In genomic region chr4:132507210-132507609, GRCm38 (mm10) we compare ENCODE assay signal across 13 mouse cellular contexts. TPM values are rescaled to one million over a fixed set of nuclear protein-coding genes. Genes with fewer than 3 reads are reported as not detected.
A peak's percentile ranks its signal among the peaks of the same experiment; 100 is the strongest.
DNase-seq lines count a peak whose midpoint lies in the region; ATAC-seq and TF ChIP-seq lines count a peak whose summit lies in the region.
"Had no signal": no experiment of that assay in that cellular context is flagged by ENCODE, and none has a peak within 500 bp of the region (broad histone marks: within the 10 kb centered on the region; RNA-seq: fewer than 3 reads in every experiment).

No protein-coding gene starts in this region.

- 28% methylated on average over 2 of the region's 2 CpGs for WGBS in forebrain, embryonic 13.5 days
- WGBS in forebrain, embryonic 11.5 days: 36% methylated on average over 2 of the region's 2 CpGs
- 45% methylated on average over 2 of the region's 2 CpGs for WGBS in kidney, embryonic 16.5 days
- 60% methylated on average over 2 of the region's 2 CpGs for WGBS in liver, postnatal 0 days (ENCODE audit: insufficient replicate concordance)
- WGBS in stomach, embryonic 15.5 days: 52% methylated on average over 2 of the region's 2 CpGs

- peaks cover 9% of the 10 kb centered on the region for H3K4me1 ChIP-seq in forebrain, embryonic 13.5 days
- no peaks in the 10 kb centered on the region; the same call in 1 of the 2 replicates for H3K4me1 ChIP-seq in forebrain, embryonic 11.5 days (replicated peaks; ENCODE audit: control insufficient read depth, insufficient read depth, low read length)
- peaks cover 37% of the 10 kb centered on the region for H3K4me1 ChIP-seq in kidney, embryonic 16.5 days (ENCODE audit: insufficient read depth, low read length)
- H3K4me1 ChIP-seq in liver, postnatal 0 days (ENCODE audit: insufficient read depth): peaks cover 42% of the 10 kb centered on the region
- H3K4me1 ChIP-seq in stomach, embryonic 15.5 days: peaks cover 8% of the 10 kb centered on the region; the same call in 1 of the 2 replicates

- H3K27ac ChIP-seq in forebrain, embryonic 13.5 days: no peak overlapping the region
- no peak overlapping the region for H3K27ac ChIP-seq in forebrain, embryonic 11.5 days (ENCODE audit: low read depth, low read length)
- peak overlapping the region; percentile 48 for H3K27ac ChIP-seq in kidney, embryonic 16.5 days (ENCODE audit: low read length)
- 0 out of 2 replicates have a peak overlapping the region, but pooled peaks have one; percentile 26 for H3K27ac ChIP-seq in liver, postnatal 0 days (ENCODE audit: low read depth)
- H3K27ac ChIP-seq in stomach, embryonic 15.5 days: no peak overlapping the region
- H3K27ac ChIP-seq: forebrain, embryonic 10.5 days; hindbrain, embryonic 15.5 days; neural tube, embryonic 15.5 days had no signal

- no peak overlapping the region for H3K4me3 ChIP-seq in forebrain, embryonic 13.5 days
- H3K4me3 ChIP-seq in forebrain, embryonic 11.5 days (ENCODE audit: low read depth, low read length): no peak overlapping the region
- H3K4me3 ChIP-seq in kidney, embryonic 16.5 days (ENCODE audit: low read length): no peak overlapping the region
- H3K4me3 ChIP-seq in liver, postnatal 0 days (ENCODE audit: low read depth, low read length): no peak overlapping the region
- no peak overlapping the region for H3K4me3 ChIP-seq in stomach, embryonic 15.5 days (replicated peaks)
- H3K4me3 ChIP-seq: forebrain, embryonic 10.5 days; hindbrain, embryonic 15.5 days; neural tube, embryonic 15.5 days had no signal

- no peak overlapping the region for H3K4me2 ChIP-seq in forebrain, embryonic 13.5 days
- no peak overlapping the region for H3K4me2 ChIP-seq in forebrain, embryonic 11.5 days (ENCODE audit: low read depth, low read length, severe bottlenecking)
- 0 out of 2 replicates have a peak overlapping the region, but pooled peaks have one; percentile 13 for H3K4me2 ChIP-seq in kidney, embryonic 16.5 days (replicated peaks; ENCODE audit: low read depth, low read length)
- peak overlapping the region; percentile 96 for H3K4me2 ChIP-seq in liver, postnatal 0 days (ENCODE audit: low read depth, low read length)
- H3K4me2 ChIP-seq in stomach, embryonic 15.5 days: peak overlapping the region; percentile 21; the same call in 1 of the 2 replicates
- H3K4me2 ChIP-seq: hindbrain, embryonic 15.5 days; neural tube, embryonic 15.5 days had no signal

- H3K27me3 ChIP-seq in forebrain, embryonic 13.5 days: no peaks in the 10 kb centered on the region; the same call in 1 of the 2 replicates
- no peaks in the 10 kb centered on the region for H3K27me3 ChIP-seq in forebrain, embryonic 11.5 days (ENCODE audit: control insufficient read depth, insufficient read depth, low read length)
- no peaks in the 10 kb centered on the region for H3K27me3 ChIP-seq in kidney, embryonic 16.5 days (ENCODE audit: insufficient read depth, low read length)
- H3K27me3 ChIP-seq in liver, postnatal 0 days (ENCODE audit: insufficient read depth, low read length): no peaks in the 10 kb centered on the region
- no peaks in the 10 kb centered on the region for H3K27me3 ChIP-seq in stomach, embryonic 15.5 days (replicated peaks)
- H3K27me3 ChIP-seq: hindbrain, embryonic 15.5 days had no signal

- H3K9ac ChIP-seq in forebrain, embryonic 13.5 days: peak overlapping the region; percentile 26
- no peak overlapping the region for H3K9ac ChIP-seq in forebrain, embryonic 11.5 days (ENCODE audit: low read length)
- peak overlapping the region; percentile 30 for H3K9ac ChIP-seq in kidney, embryonic 16.5 days (replicated peaks; ENCODE audit: low read length)
- peak overlapping the region; percentile 39; the same call in 1 of the 2 replicates for H3K9ac ChIP-seq in liver, postnatal 0 days (replicated peaks)
- H3K9ac ChIP-seq in stomach, embryonic 15.5 days: no peak overlapping the region
- H3K9ac ChIP-seq: hindbrain, embryonic 15.5 days; neural tube, embryonic 15.5 days had no signal

- no peak for DNase-seq in forebrain, embryonic 11.5 days (ENCODE audit: low spot score)
- no peak for DNase-seq in kidney, adult 18-20 months
- DNase-seq in liver, postnatal 0 days: no peak
- DNase-seq in adrenal gland, adult 2 months: no peak
- no peak for DNase-seq in adrenal gland, adult 8-10 months
- DNase-seq: left cerebral cortex, postnatal 4 days; midbrain, embryonic 14.5 days had no signal

- no peak for ATAC-seq in forebrain, embryonic 13.5 days
- no peak for ATAC-seq in forebrain, embryonic 11.5 days (replicated peaks; ENCODE audit: low FRiP score)
- no peak for ATAC-seq in kidney, embryonic 16.5 days (ENCODE audit: low FRiP score, low TSS enrichment)
- no peak for ATAC-seq in liver, postnatal 0 days
- ATAC-seq in stomach, embryonic 15.5 days (ENCODE audit: insufficient read depth, low FRiP score, low read depth): no peak

- TF ChIP-seq EP300 in liver, postnatal 0 days (IDR thresholded peaks at IDR 0.05; ENCODE audit: low read depth): no peak

- no peaks in the 10 kb centered on the region for H3K36me3 ChIP-seq in forebrain, embryonic 13.5 days (ENCODE audit: poor library complexity, severe bottlenecking)
- H3K36me3 ChIP-seq in forebrain, embryonic 11.5 days (ENCODE audit: control insufficient read depth, insufficient read depth, low read length): no peaks in the 10 kb centered on the region
- H3K36me3 ChIP-seq in kidney, embryonic 16.5 days (ENCODE audit: insufficient read depth, low read length): no peaks in the 10 kb centered on the region
- H3K36me3 ChIP-seq in liver, postnatal 0 days (replicated peaks; ENCODE audit: insufficient read depth, low read length): no peaks in the 10 kb centered on the region
- H3K36me3 ChIP-seq in stomach, embryonic 15.5 days: no peaks in the 10 kb centered on the region
- H3K36me3 ChIP-seq: forebrain, embryonic 10.5 days; hindbrain, embryonic 15.5 days; neural tube, embryonic 15.5 days had no signal

- TF ChIP-seq CTCF in liver, postnatal 0 days (IDR thresholded peaks at IDR 0.05; ENCODE audit: low read depth): no peak

- H3K9me3 ChIP-seq in forebrain, embryonic 13.5 days (replicated peaks): no peaks in the 10 kb centered on the region
- no peaks in the 10 kb centered on the region for H3K9me3 ChIP-seq in forebrain, embryonic 11.5 days (ENCODE audit: control insufficient read depth, low read length)
- H3K9me3 ChIP-seq in kidney, embryonic 16.5 days (ENCODE audit: low read length): no peaks in the 10 kb centered on the region
- no peaks in the 10 kb centered on the region for H3K9me3 ChIP-seq in liver, postnatal 0 days (ENCODE audit: low read length)
- H3K9me3 ChIP-seq in stomach, embryonic 15.5 days: no peaks in the 10 kb centered on the region
- H3K9me3 ChIP-seq: forebrain, embryonic 10.5 days; hindbrain, embryonic 15.5 days; neural tube, embryonic 15.5 days had no signal

RNA-seq across cellular contexts. Expression of gene Sesn2, which starts 3.1 kb away (rescaled TPM):
- polyA plus RNA-seq in forebrain, embryonic 13.5 days (2015; fragmentation: Nextera tagmentation; extraction: Ambion mirVana): 6.3 and 7.0 TPM in 2 replicates
- 9.4 and 9.5 TPM in 2 replicates for polyA plus RNA-seq in forebrain, embryonic 11.5 days (2014; fragmentation: Nextera tagmentation; extraction: Ambion mirVana)
- 20.4 and 21.2 TPM in 2 replicates for polyA plus RNA-seq in kidney, embryonic 16.5 days (2015; fragmentation: Nextera tagmentation; extraction: Ambion mirVana)
- 7.3 and 8.7 TPM in 2 replicates for polyA plus RNA-seq in liver, postnatal 0 days (2015; fragmentation: Nextera tagmentation; extraction: Ambion mirVana)
- polyA plus RNA-seq in stomach, embryonic 15.5 days (2015; fragmentation: Nextera tagmentation; extraction: Ambion mirVana): 14.2 TPM in 2 replicates
- 10 to 100 TPM; 15.6 to 32.1 TPM for total RNA-seq in adrenal gland, adult 2 months (2021)
- polyA plus RNA-seq in adrenal gland, adult 2 months (2012; rRNA removed): 16.3 and 20.1 TPM in 2 replicates
- total RNA-seq in adrenal gland, adult 8-10 months (2022): 10 to 100 TPM; 13.4 to 16.2 (median 14.4) TPM

RNA-seq across cellular contexts. Expression of gene Atpif1, which starts 26.2 kb away (rescaled TPM):
- polyA plus RNA-seq in forebrain, embryonic 13.5 days (2015; fragmentation: Nextera tagmentation; extraction: Ambion mirVana): 1,115 and 1,299 TPM in 2 replicates
- polyA plus RNA-seq in forebrain, embryonic 11.5 days (2014; fragmentation: Nextera tagmentation; extraction: Ambion mirVana): 905 and 906 TPM in 2 replicates
- 1,057 and 1,144 TPM in 2 replicates for polyA plus RNA-seq in kidney, embryonic 16.5 days (2015; fragmentation: Nextera tagmentation; extraction: Ambion mirVana)
- 935 and 945 TPM in 2 replicates for polyA plus RNA-seq in liver, postnatal 0 days (2015; fragmentation: Nextera tagmentation; extraction: Ambion mirVana)
- 1,135 and 1,340 TPM in 2 replicates for polyA plus RNA-seq in stomach, embryonic 15.5 days (2015; fragmentation: Nextera tagmentation; extraction: Ambion mirVana)
- total RNA-seq in adrenal gland, adult 2 months (2021): 100 to 1,000 TPM; 369 to 456 TPM
- polyA plus RNA-seq in adrenal gland, adult 2 months (2012; rRNA removed): 31.5 and 38.6 TPM in 2 replicates
- 100 to 1,000 TPM; 275 to 400 (median 333) TPM for total RNA-seq in adrenal gland, adult 8-10 months (2022)

RNA-seq across cellular contexts. Expression of gene Dnajc8, which starts 28.1 kb away (rescaled TPM):
- 162 and 175 TPM in 2 replicates for polyA plus RNA-seq in forebrain, embryonic 13.5 days (2015; fragmentation: Nextera tagmentation; extraction: Ambion mirVana)
- 208 and 217 TPM in 2 replicates for polyA plus RNA-seq in forebrain, embryonic 11.5 days (2014; fragmentation: Nextera tagmentation; extraction: Ambion mirVana)
- 159 and 164 TPM in 2 replicates for polyA plus RNA-seq in kidney, embryonic 16.5 days (2015; fragmentation: Nextera tagmentation; extraction: Ambion mirVana)
- 70.7 and 71.5 TPM in 2 replicates for polyA plus RNA-seq in liver, postnatal 0 days (2015; fragmentation: Nextera tagmentation; extraction: Ambion mirVana)
- polyA plus RNA-seq in stomach, embryonic 15.5 days (2015; fragmentation: Nextera tagmentation; extraction: Ambion mirVana): 140 and 147 TPM in 2 replicates
- total RNA-seq in adrenal gland, adult 2 months (2021): 100 to 1,000 TPM in 1 of 2 experiments, 10 to 100 TPM in 1; 93.2 to 112 TPM
- polyA plus RNA-seq in adrenal gland, adult 2 months (2012; rRNA removed): 8.5 and 11.2 TPM in 2 replicates
- total RNA-seq in adrenal gland, adult 8-10 months (2022): 100 to 1,000 TPM in 2 of 4 experiments, 10 to 100 TPM in 2; 92.6 to 121 (median 106) TPM

RNA-seq across cellular contexts. Expression of gene Med18, which starts 43.5 kb away (rescaled TPM):
- 26.1 and 28.1 TPM in 2 replicates for polyA plus RNA-seq in forebrain, embryonic 13.5 days (2015; fragmentation: Nextera tagmentation; extraction: Ambion mirVana)
- 27.2 and 31.8 TPM in 2 replicates for polyA plus RNA-seq in forebrain, embryonic 11.5 days (2014; fragmentation: Nextera tagmentation; extraction: Ambion mirVana)
- polyA plus RNA-seq in kidney, embryonic 16.5 days (2015; fragmentation: Nextera tagmentation; extraction: Ambion mirVana): 21.0 and 22.2 TPM in 2 replicates
- polyA plus RNA-seq in liver, postnatal 0 days (2015; fragmentation: Nextera tagmentation; extraction: Ambion mirVana): 8.0 and 10.1 TPM in 2 replicates
- polyA plus RNA-seq in stomach, embryonic 15.5 days (2015; fragmentation: Nextera tagmentation; extraction: Ambion mirVana): 22.0 and 23.4 TPM in 2 replicates
- 1 to 10 TPM; 7.1 to 7.9 TPM for total RNA-seq in adrenal gland, adult 2 months (2021)
- polyA plus RNA-seq in adrenal gland, adult 2 months (2012; rRNA removed): 1.5 and 2.2 TPM in 2 replicates
- total RNA-seq in adrenal gland, adult 8-10 months (2022): 10 to 100 TPM in 1 of 4 experiments, 1 to 10 TPM in 3; 7.7 to 11.0 (median 9.6) TPM

RNA-seq across cellular contexts. Expression of gene Ptafr, which starts 56.7 kb away (rescaled TPM):
- 0.13 and 0.35 TPM in 2 replicates for polyA plus RNA-seq in forebrain, embryonic 13.5 days (2015; fragmentation: Nextera tagmentation; extraction: Ambion mirVana)
- 0.25 and 0.40 TPM in 2 replicates for polyA plus RNA-seq in forebrain, embryonic 11.5 days (2014; fragmentation: Nextera tagmentation; extraction: Ambion mirVana)
- polyA plus RNA-seq in kidney, embryonic 16.5 days (2015; fragmentation: Nextera tagmentation; extraction: Ambion mirVana): 0.29 and 0.54 TPM in 2 replicates
- 1.0 and 1.3 TPM in 2 replicates for polyA plus RNA-seq in liver, postnatal 0 days (2015; fragmentation: Nextera tagmentation; extraction: Ambion mirVana)
- polyA plus RNA-seq in stomach, embryonic 15.5 days (2015; fragmentation: Nextera tagmentation; extraction: Ambion mirVana): 1.5 and 1.7 TPM in 2 replicates
- total RNA-seq in adrenal gland, adult 2 months (2021): 1 to 10 TPM in 1 of 2 experiments, under 1 TPM in 1; 0.98 to 3.2 TPM
- 1.6 and 2.2 TPM in 2 replicates for polyA plus RNA-seq in adrenal gland, adult 2 months (2012; rRNA removed)
- total RNA-seq in adrenal gland, adult 8-10 months (2022): 1 to 10 TPM; 1.6 to 6.1 (median 3.8) TPM

Comparison
In these comparisons a context has a peak if more than half of its experiments do, and no peak if none do; other contexts are left out.
1. H3K9ac ChIP-seq: peak in forebrain, embryonic 13.5 days (single experiment), kidney, embryonic 16.5 days (single experiment) and liver, postnatal 0 days (single experiment); none in forebrain, embryonic 11.5 days (single experiment) and stomach, embryonic 15.5 days (single experiment).
2. H3K27ac ChIP-seq: peak in kidney, embryonic 16.5 days (single experiment) and liver, postnatal 0 days (single experiment); none in forebrain, embryonic 13.5 days (single experiment), forebrain, embryonic 11.5 days (single experiment) and stomach, embryonic 15.5 days (single experiment).
3. H3K4me2 ChIP-seq: peak in kidney, embryonic 16.5 days (single experiment), liver, postnatal 0 days (single experiment) and stomach, embryonic 15.5 days (single experiment); none in forebrain, embryonic 13.5 days (single experiment) and forebrain, embryonic 11.5 days (single experiment).
4. RNA of gene Atpif1, which starts 26.2 kb away (polyA plus RNA-seq): 1,135 to 1,340 TPM in stomach, embryonic 15.5 days, 1,115 to 1,299 TPM in forebrain, embryonic 13.5 days, 1,057 to 1,144 TPM in kidney, embryonic 16.5 days, 935 to 945 TPM in liver, postnatal 0 days and 905 to 906 TPM in forebrain, embryonic 11.5 days; 31.5 to 38.6 TPM in adrenal gland, adult 2 months; every median in the first group is over 10 times any median in the second.